7 mouse cellular contexts compared by ENCODE assay signal in genomic region chrX:13041630-13042129, GRCm38 (mm10). TPM values are rescaled to one million over a fixed set of nuclear protein-coding genes. Genes with fewer than 3 reads are reported as not detected.
A peak's percentile ranks its signal among the peaks of the same experiment; 100 is the strongest.
DNase-seq lines count a peak whose midpoint lies in the region; ATAC-seq lines count a peak whose summit lies in the region.

No protein-coding gene starts in this region.

- no peaks in the 10 kb centered on the region for H3K9me3 ChIP-seq in embryonic facial prominence, embryonic 12.5 days
- no peaks in the 10 kb centered on the region for H3K9me3 ChIP-seq in limb, embryonic 11.5 days (ENCODE audit: control insufficient read depth, low read length)
- no peaks in the 10 kb centered on the region for H3K9me3 ChIP-seq in midbrain, embryonic 14.5 days (ENCODE audit: control insufficient read depth, low read length)

- peak overlapping the region; percentile 91 for H3K27ac ChIP-seq in embryonic facial prominence, embryonic 12.5 days
- peak overlapping the region; percentile 45; the same call in 1 of the 2 replicates for H3K27ac ChIP-seq in limb, embryonic 11.5 days (replicated peaks; ENCODE audit: low read depth, low read length)
- peak overlapping the region; percentile 88 for H3K27ac ChIP-seq in midbrain, embryonic 14.5 days (replicated peaks; ENCODE audit: low read depth, low read length)

- H3K9ac ChIP-seq in embryonic facial prominence, embryonic 12.5 days = peak overlapping the region; percentile 42; the same call in 1 of the 2 replicates
- peak overlapping the region; percentile 53; the same call in 1 of the 2 replicates for H3K9ac ChIP-seq in limb, embryonic 11.5 days (ENCODE audit: low read length)
- H3K9ac ChIP-seq in midbrain, embryonic 14.5 days (replicated peaks; ENCODE audit: low read length) = peak overlapping the region; percentile 45

- ATAC-seq in embryonic facial prominence, embryonic 12.5 days (ENCODE audit: insufficient number of reproducible peaks, insufficient read depth, low FRiP score, low TSS enrichment) = peak; percentile 99
- ATAC-seq in limb, embryonic 11.5 days (ENCODE audit: insufficient number of reproducible peaks, low FRiP score, low TSS enrichment, low read depth) = peak; percentile 100
- peak; percentile 99 for ATAC-seq in midbrain, embryonic 14.5 days (ENCODE audit: low FRiP score, low TSS enrichment)

- peak overlapping the region; percentile 37 for H3K4me3 ChIP-seq in embryonic facial prominence, embryonic 12.5 days
- H3K4me3 ChIP-seq in limb, embryonic 11.5 days (ENCODE audit: low read depth, low read length) = peak overlapping the region; percentile 30
- H3K4me3 ChIP-seq in midbrain, embryonic 14.5 days (replicated peaks; ENCODE audit: low read depth, low read length) = peak overlapping the region; percentile 46

- H3K4me2 ChIP-seq in embryonic facial prominence, embryonic 12.5 days (replicated peaks) = peak overlapping the region; percentile 45
- H3K4me2 ChIP-seq in limb, embryonic 11.5 days (ENCODE audit: low read depth, severe bottlenecking) = peak overlapping the region; percentile 41; the same call in 1 of the 2 replicates
- peak overlapping the region; percentile 59 for H3K4me2 ChIP-seq in midbrain, embryonic 14.5 days (ENCODE audit: low read length)

- H3K4me1 ChIP-seq in embryonic facial prominence, embryonic 12.5 days = no peaks in the 10 kb centered on the region
- no peaks in the 10 kb centered on the region for H3K4me1 ChIP-seq in limb, embryonic 11.5 days (ENCODE audit: control insufficient read depth, insufficient read depth, low read length)
- H3K4me1 ChIP-seq in midbrain, embryonic 14.5 days (ENCODE audit: control insufficient read depth, insufficient read depth, low read length) = no peaks in the 10 kb centered on the region

- H3K36me3 ChIP-seq in embryonic facial prominence, embryonic 12.5 days = no peaks in the 10 kb centered on the region
- no peaks in the 10 kb centered on the region for H3K36me3 ChIP-seq in limb, embryonic 11.5 days (ENCODE audit: control insufficient read depth, insufficient read depth, low read length)
- H3K36me3 ChIP-seq in midbrain, embryonic 14.5 days (ENCODE audit: control insufficient read depth, insufficient read depth, low read length) = no peaks in the 10 kb centered on the region

- DNase-seq in adrenal gland, postnatal 25 days = peak; percentile 92
- DNase-seq in heart, adult 11 months = peak; percentile 100
- DNase-seq in kidney, adult 18-20 months = peak; percentile 92
- DNase-seq in limb, embryonic 11.5 days (ENCODE audit: low spot score) = peak; percentile 92
- peak; percentile 95 for DNase-seq in midbrain, embryonic 14.5 days
- peak; percentile 87 to 90 for DNase-seq in spleen, adult 18-20 months

- WGBS in embryonic facial prominence, embryonic 12.5 days = 14% methylated on average over 33 of the region's 35 CpGs
- 16% methylated on average over 34 of the region's 35 CpGs for WGBS in limb, embryonic 11.5 days
- WGBS in midbrain, embryonic 14.5 days = 8% methylated on average over 35 of the region's 35 CpGs

- H3K27me3 ChIP-seq in embryonic facial prominence, embryonic 12.5 days = peaks cover 13% of the 10 kb centered on the region; the same call in 1 of the 2 replicates
- H3K27me3 ChIP-seq in limb, embryonic 11.5 days (ENCODE audit: control insufficient read depth, insufficient read depth, low read length) = no peaks in the 10 kb centered on the region; the same call in 1 of the 2 replicates
- H3K27me3 ChIP-seq in midbrain, embryonic 14.5 days (ENCODE audit: control insufficient read depth, insufficient read depth, low read length) = no peaks in the 10 kb centered on the region

RNA-seq across cellular contexts. Expression of gene Usp9x, which starts 29.6 kb away (rescaled TPM):
- 186 and 209 TPM in 2 replicates for total RNA-seq in adrenal gland, postnatal 25 days (2021)
- polyA plus RNA-seq in embryonic facial prominence, embryonic 12.5 days (2016; fragmentation: Nextera tagmentation; extraction: Ambion mirVana) = 47.0 and 48.9 TPM in 2 replicates
- 50.8 and 57.5 TPM in 2 replicates for polyA plus RNA-seq in limb, embryonic 11.5 days (2014; fragmentation: Nextera tagmentation; extraction: Ambion mirVana)
- 89.4 and 119 TPM in 2 replicates for polyA plus RNA-seq in midbrain, embryonic 14.5 days (2014; fragmentation: Nextera tagmentation; extraction: Ambion mirVana)

Comparison
In these comparisons a context has a peak if more than half of its experiments do, and no peak if none do; other contexts are left out.
1. Peak in every context shown above with its lines: DNase-seq, ATAC-seq, H3K4me3 ChIP-seq and H3K27ac ChIP-seq.